Mouse (Mus musculus) bone marrow, adult 2 months (tissue): ENCODE measurements around the gene Hspe1. TPM values are rescaled to one million over a fixed set of nuclear protein-coding genes. Genes with fewer than 3 reads are reported as not detected.
"Not testable (repeated sequence)": the region's sequence is repeated elsewhere in the genome, so short reads cannot be mapped to it uniquely, and the experiment has no call there.

Experiments used
- H3K27ac ChIP-seq: fragments of 200-500 bp; 2 replicates; pipeline ENCODE4 v1.5.1; 2012; ENCODE audit warnings: low read depth, mild to moderate bottlenecking, control low read depth, inconsistent platforms, low read length; ENCODE audit not compliant: control insufficient read depth, poor library complexity, insufficient read depth
- H3K4me1 ChIP-seq: fragments of 200-500 bp; 2 replicates; pipeline ENCODE4 v1.6.1; 2011; ENCODE audit warnings: low read length; ENCODE audit not compliant: control insufficient read depth, insufficient read depth
- H3K4me3 ChIP-seq: fragments of 200-500 bp; replicated peaks from 2 replicates; pipeline ENCODE3; 2011; ENCODE audit warnings: mild to moderate bottlenecking, low read depth, low read length, control low read depth; ENCODE audit not compliant: control insufficient read depth
- CTCF ChIP-seq: fragments of 200-500 bp; IDR thresholded peaks from 2 replicates; pipeline ENCODE4 v1.5.1; 2011; ENCODE audit warnings: low read length, control low read depth; ENCODE audit not compliant: control insufficient read depth, insufficient read depth
- POLR2A ChIP-seq: fragments of 200-500 bp; IDR thresholded peaks from 2 replicates; pipeline ENCODE4 v1.6.1; 2011; ENCODE audit warnings: low read depth, mild to moderate bottlenecking, control low read depth, low read length, borderline replicate concordance; ENCODE audit not compliant: control insufficient read depth
- WGBS: fragments of 180-500 bp; shearing (Covaris S2); methylation state at CpG from one replicate; pipeline ENCODE4 v1.1.7; 2018; 5-methylcytosine and 5-hydroxymethylcytosine counted together
- polyA plus RNA-seq: library from polyadenylated mRNA; stranded (reverse); fragments of >200 nt; gene quantifications from 2 replicates; pipeline ENCODE4 v1.2.4, GENCODE M21; 2011; ENCODE audit warnings: low replicate concordance; ENCODE audit not compliant: missing spikeins, insufficient read depth, insufficient read length

Gene Hspe1
- polyA plus RNA-seq, 1 experiment: 218 TPM

DNA sequence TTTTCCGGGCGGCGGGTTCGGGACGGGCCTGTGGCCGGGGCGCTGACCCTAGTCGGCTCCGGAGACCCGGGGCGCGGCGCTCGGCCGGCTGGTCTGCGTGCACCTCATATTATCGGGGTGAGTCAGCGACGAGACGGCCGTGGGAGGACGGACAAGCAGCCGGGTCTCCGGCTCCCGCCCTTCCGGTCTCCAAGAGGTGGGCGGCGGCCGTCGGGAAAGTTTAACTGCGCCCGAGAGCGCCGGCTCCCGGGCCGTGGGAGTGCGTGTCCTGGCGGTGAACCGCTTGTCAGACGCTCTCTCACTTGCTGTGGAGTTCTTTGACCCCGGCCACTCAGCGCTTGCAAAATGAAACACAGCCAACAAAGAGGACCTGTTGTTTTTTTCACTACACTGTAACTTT is 34.9 kb upstream of the Hspe1 start:
- TF ChIP-seq CTCF: no peak
- TF ChIP-seq POLR2A: no peak
- H3K27ac ChIP-seq: peak overlapping the region; percentile 88
- H3K4me3 ChIP-seq: peak overlapping the region; percentile 62
- under 1% methylated on average over 42 of the region's 42 CpGs for WGBS
- H3K4me1 ChIP-seq: peaks cover 1% of the 10 kb centered on the region; the same call in 1 of the 2 replicates

DNA sequence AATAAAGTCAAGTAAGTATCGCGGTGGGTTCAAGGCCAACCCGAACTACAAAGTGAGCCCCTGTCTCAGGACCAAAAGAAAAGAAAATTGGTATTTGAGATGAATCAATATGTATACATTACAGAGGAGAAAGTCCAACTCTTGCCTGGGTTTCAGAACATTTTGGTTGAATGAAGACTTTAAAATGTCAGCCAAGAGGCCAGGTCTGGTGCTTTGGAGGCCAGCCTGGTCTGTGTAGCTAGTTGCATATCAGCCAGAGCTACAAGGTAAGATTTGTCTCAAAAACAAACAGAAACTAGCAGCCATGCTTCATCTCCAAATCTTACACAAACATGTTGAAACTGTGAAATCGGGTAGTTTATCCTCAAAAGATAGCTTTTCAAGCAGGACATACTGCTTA is 34.3 kb upstream of the Hspe1 start:
- TF ChIP-seq POLR2A (no peak), CTCF (no peak)
- no peak overlapping the region for H3K27ac ChIP-seq
- H3K4me1 ChIP-seq: peaks cover 1% of the 10 kb centered on the region
- H3K4me3 ChIP-seq: peak overlapping the region; percentile 55
- WGBS: 73% methylated on average over 4 of the region's 4 CpGs

DNA sequence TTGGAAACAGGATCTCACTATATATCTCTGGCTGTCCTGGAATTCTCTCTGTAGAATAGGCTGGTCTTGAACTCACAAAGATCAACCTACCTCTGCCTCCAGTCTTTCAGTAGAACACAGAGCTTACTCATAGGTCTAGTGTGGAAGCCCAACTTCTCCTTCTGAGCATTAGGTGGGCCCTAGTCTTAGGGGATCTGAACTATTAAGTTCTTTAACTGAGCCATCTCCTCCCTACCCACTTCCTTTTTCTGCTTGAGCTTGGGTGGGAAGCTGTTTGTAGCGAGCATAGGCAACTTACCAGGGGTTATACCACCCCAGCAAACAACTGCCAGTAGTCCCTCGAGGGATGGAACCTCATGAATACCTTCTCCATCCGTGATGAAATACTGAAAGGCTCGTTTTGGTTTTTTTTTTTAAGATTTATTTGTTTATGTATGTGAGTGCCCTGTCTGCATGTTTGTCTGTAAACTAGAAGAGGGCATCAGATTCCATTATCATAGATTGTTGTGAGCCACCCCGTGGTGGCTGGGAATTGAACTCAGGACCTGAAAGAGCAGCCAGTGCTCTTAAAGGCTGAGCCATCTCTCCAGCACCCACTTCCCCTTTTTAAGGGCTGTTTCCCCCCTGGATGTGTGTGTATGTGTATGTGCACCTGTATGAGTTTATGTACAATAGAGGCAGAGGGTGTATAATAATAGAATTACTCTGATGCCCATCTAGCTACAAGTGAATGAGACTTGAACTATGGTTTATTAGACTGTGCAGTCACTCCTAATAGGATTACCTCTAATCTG is 32.4 kb upstream of the Hspe1 start:
- H3K4me1 ChIP-seq: peaks cover 3% of the 10 kb centered on the region
- no peak overlapping the region for H3K4me3 ChIP-seq
- TF ChIP-seq POLR2A: no peak
- TF ChIP-seq CTCF: no peak
- H3K27ac ChIP-seq: no peak overlapping the region
- 46% methylated on average over 5 of the region's 5 CpGs for WGBS

DNA sequence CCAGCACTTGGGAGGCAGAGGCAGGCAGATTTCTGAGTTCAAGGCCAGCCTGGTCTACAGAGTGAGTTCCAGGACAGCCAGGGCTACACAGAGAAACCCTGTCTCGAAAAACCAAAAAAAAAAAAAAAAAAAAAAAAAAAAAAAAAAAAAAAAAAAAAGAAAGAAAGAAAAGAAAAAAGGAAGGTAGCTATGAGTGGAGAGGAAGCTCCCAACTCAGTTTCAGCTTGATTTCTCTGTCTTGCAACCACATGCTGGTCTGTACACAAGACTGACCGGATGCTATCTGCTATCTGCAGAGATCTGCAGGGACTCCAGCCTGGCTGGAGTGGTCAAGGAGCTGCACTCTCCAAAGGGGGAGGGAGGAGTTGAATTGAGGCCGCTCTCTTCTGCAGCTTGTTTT is 29.5 kb upstream of the Hspe1 start:
- not testable (repeated sequence) for H3K4me1 ChIP-seq, H3K4me3 ChIP-seq
- 64% methylated on average over 2 of the region's 3 CpGs for WGBS
- peak overlapping the region; percentile 29; the same call in 1 of the 2 replicates for H3K27ac ChIP-seq

DNA sequence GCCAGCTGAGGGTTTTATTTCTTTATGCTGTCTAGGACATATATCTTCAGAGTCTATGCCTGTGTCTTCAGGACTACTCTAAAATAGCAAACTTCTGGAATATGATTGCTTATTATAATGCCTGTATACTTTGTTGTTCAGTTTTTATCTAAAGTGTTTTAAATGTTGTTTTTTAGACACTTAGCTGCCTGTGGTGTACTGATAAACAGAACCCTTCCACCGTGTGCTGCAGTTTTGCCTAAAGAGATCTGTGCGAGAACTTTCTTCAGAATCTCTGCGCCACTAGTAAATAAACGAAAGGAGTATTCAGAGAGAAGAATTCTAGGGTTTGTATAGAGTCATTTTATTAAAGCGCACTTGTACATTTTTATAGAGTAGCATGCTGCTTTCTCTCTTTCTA is 26.8 kb upstream of the Hspe1 start:
- Histone ChIP-seq H3K27ac (no peak overlapping the region), H3K4me1 (peaks cover 2% of the 10 kb centered on the region), H3K4me3 (no peak overlapping the region)
- 73% methylated on average over 5 of the region's 5 CpGs for WGBS
- no peak for TF ChIP-seq CTCF
- no peak for TF ChIP-seq POLR2A

DNA sequence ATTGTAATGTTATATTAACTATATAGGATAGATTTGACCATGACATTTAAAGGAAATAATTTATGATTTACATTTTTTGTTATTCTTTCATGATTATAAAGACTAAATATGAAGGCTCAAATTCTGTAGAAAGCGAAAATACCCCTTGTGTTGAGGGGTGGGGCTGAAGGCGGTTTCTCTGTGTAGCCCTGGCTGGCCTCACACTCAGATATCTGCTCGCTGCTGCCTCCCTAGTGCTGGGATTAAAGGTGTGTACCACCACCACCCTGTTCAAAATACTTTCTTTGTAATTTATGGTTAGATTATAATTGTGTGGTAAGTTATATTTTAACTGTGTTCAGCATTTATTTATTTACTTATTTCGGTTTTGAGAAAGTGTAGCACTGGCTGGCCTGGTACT is 26.2 kb upstream of the Hspe1 start:
- 81% methylated on average over 4 of the region's 4 CpGs for WGBS
- Histone ChIP-seq H3K4me3 (no peak overlapping the region), H3K27ac (no peak overlapping the region), H3K4me1 (peaks cover 2% of the 10 kb centered on the region)
- no peak for TF ChIP-seq CTCF
- TF ChIP-seq POLR2A: no peak

DNA sequence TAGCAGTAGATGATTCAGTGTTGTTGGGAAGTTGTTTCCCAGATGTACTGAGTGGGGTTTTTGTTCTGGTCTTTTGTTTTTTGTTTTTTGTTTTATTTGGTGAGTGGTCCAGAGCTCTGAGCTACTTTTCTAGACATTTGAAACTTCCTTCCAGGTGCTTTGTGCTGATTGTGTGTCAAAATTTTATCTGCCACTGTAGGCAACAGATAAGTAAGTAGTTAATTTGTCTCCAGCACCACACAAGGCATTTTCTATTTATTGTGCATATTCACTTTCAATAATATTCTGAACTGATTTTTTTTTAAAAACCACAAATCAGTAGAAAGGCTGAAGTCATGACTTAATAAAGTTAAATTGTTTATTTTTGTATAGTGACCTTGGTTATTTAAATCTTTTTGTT is 15.6 kb upstream of the Hspe1 start:
- not testable (repeated sequence) for H3K4me3 ChIP-seq, H3K4me1 ChIP-seq, H3K27ac ChIP-seq

DNA sequence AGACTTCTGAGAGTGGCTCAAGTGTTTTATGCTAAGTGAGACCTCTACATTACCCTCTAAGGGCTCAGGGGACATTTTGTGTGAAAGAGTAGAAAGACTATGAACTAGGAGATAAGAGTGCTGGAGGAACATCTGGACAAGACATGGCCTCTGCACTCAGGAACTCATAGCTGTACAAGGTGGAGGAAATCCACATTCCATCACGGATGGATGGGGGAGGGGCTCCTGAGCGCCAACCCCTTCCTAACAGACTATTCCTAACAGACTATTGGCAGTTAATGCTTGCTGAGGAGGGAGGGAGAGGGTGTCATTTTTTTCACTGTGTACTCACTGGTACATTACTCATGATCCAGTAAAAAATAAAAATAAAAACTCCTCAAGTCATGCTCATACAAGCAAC is 13.2 kb upstream of the Hspe1 start:
- TF ChIP-seq POLR2A (no peak), CTCF (no peak)
- 72% methylated on average over 2 of the region's 2 CpGs for WGBS
- no peak overlapping the region for H3K27ac ChIP-seq
- H3K4me1 ChIP-seq: no peaks in the 10 kb centered on the region
- H3K4me3 ChIP-seq: no peak overlapping the region
